Mouse (Mus musculus) ES-Bruce4 (cell line): ENCODE measurements around the gene Dcst1.

ENCODE experiments used
- CTCF ChIP-seq: IDR thresholded peaks from one replicate; pipeline ENCODE4 v1.8.1; 2011; ENCODE audit warnings: low read depth, low read length
- EP300 ChIP-seq: IDR thresholded peaks from 2 replicates; pipeline ENCODE4 v1.6.1; 2011; ENCODE audit warnings: low read depth, low read length; ENCODE audit not compliant: insufficient read depth
- POLR2A ChIP-seq: IDR thresholded peaks from one replicate; pipeline ENCODE4 v1.8.1; 2011; ENCODE audit warnings: low read length; ENCODE audit not compliant: insufficient read depth

GRCm38 (mm10) chr3:89305551-89306325, 59.3 kb downstream of the Dcst1 start:
- no peak for TF ChIP-seq POLR2A
- no peak for TF ChIP-seq CTCF
- TF ChIP-seq EP300: no peak
